Mouse (Mus musculus) liver, postnatal 0 days (tissue): ENCODE measurements around the gene Rassf8.

Experiments
- CTCF ChIP-seq: sonication (generic); IDR thresholded peaks from 2 replicates; pipeline ENCODE4 v1.5.1; 2016; ENCODE audit warnings: antibody characterized with exemption, low read depth
- EP300 ChIP-seq: IDR thresholded peaks from 2 replicates; pipeline ENCODE4 v1.6.1; 2016; ENCODE audit warnings: antibody characterized with exemption, low read depth, mild to moderate bottlenecking

GRCm38 (mm10) chr6:145802881-145803280, 56.3 kb downstream of the Rassf8 start:
- no peak for TF ChIP-seq CTCF
- peak; percentile 26; the same call in 1 of the 2 replicates for TF ChIP-seq EP300
